Mouse (Mus musculus): ENCODE measurements around the gene Afmid. TPM values are rescaled to one million over a fixed set of nuclear protein-coding genes. Genes with fewer than 3 reads are reported as not detected.

The Afmid gene
- 4.3 and 11.1 TPM in 2 replicates for polyA plus RNA-seq (2012; rRNA removed)

GRCm38 (mm10) chr11:117825333-117826101 is at the start of gene Afmid, which contains the start of gene Tk1:
Gene Afmid, plus strand, starts transcription at chr11:117825924.
Gene Tk1, minus strand, starts transcription at chr11:117826092.
- peak within 1 kb of the TSS; percentile 67 for H3K4me3 ChIP-seq (ENCODE audit: low read depth, low read length)
- no peaks in the 10 kb centered on the region for H3K27me3 ChIP-seq (ENCODE audit: control insufficient read depth, insufficient read depth, low read length)
- H3K4me1 ChIP-seq (ENCODE audit: control insufficient read depth, insufficient read depth, insufficient read length, low read length), result peaks cover 51% of the 10 kb centered on the region
- peak within 1 kb of the TSS; percentile 56 for H3K27ac ChIP-seq (ENCODE audit: insufficient read depth, low read depth, low read length)
- 1% methylated on average over 34 of the region's 34 CpGs for WGBS
- TF ChIP-seq POLR2A (IDR thresholded peaks at IDR 0.05; ENCODE audit: low read depth, low read length) (no peak; the same call in 1 of the 2 replicates), CTCF (IDR thresholded peaks at IDR 0.05; ENCODE audit: extremely low read depth, insufficient read length, insufficient replicate concordance, low read depth, low read length) (no peak)
- H3K36me3 ChIP-seq (ENCODE audit: control insufficient read depth, insufficient read depth, low read length), result 0 out of 2 replicates have a peak, but pooled peaks cover 2% of the 10 kb centered on the region

GRCm38 (mm10) chr11:117776085-117776792 is 49.5 kb upstream of the Afmid start:
- Histone ChIP-seq H3K4me3 (ENCODE audit: low read depth, low read length) (no peak overlapping the region), H3K4me1 (ENCODE audit: control insufficient read depth, insufficient read depth, insufficient read length, low read length) (peaks cover 16% of the 10 kb centered on the region), H3K36me3 (ENCODE audit: control insufficient read depth, insufficient read depth, low read length) (peaks cover 54% of the 10 kb centered on the region), H3K27me3 (ENCODE audit: control insufficient read depth, insufficient read depth, low read length) (no peaks in the 10 kb centered on the region), H3K27ac (ENCODE audit: insufficient read depth, low read depth, low read length) (no peak overlapping the region)
- 90% methylated on average over 14 of the region's 14 CpGs for WGBS
- TF ChIP-seq CTCF (IDR thresholded peaks at IDR 0.05; ENCODE audit: extremely low read depth, insufficient read length, insufficient replicate concordance, low read depth, low read length) (no peak), POLR2A (IDR thresholded peaks at IDR 0.05; ENCODE audit: low read depth, low read length) (no peak)

- Histone ChIP-seq H3K27ac (ENCODE audit: insufficient read depth, low read depth, low read length) (peak overlapping the region; percentile 3; the same call in 1 of the 2 replicates), H3K27me3 (ENCODE audit: control insufficient read depth, insufficient read depth, low read length) (no peaks in the 10 kb centered on the region), H3K4me1 (ENCODE audit: control insufficient read depth, insufficient read depth, insufficient read length, low read length) (peaks cover 24% of the 10 kb centered on the region), H3K4me3 (ENCODE audit: low read depth, low read length) (no peak overlapping the region), H3K36me3 (ENCODE audit: control insufficient read depth, insufficient read depth, low read length) (peaks cover 48% of the 10 kb centered on the region)
- WGBS, result 84% methylated on average over 5 of the region's 5 CpGs
- no peak for TF ChIP-seq POLR2A (IDR thresholded peaks at IDR 0.05; ENCODE audit: low read depth, low read length)
- TF ChIP-seq CTCF (IDR thresholded peaks at IDR 0.05; ENCODE audit: extremely low read depth, insufficient read length, insufficient replicate concordance, low read depth, low read length), result no peak
Measured at GRCm38 (mm10) chr11:117777111-117777510, 48.6 kb upstream of the Afmid start.

- Histone ChIP-seq H3K27ac (ENCODE audit: insufficient read depth, low read depth, low read length) (no peak overlapping the region), H3K36me3 (ENCODE audit: control insufficient read depth, insufficient read depth, low read length) (peaks cover 40% of the 10 kb centered on the region), H3K27me3 (ENCODE audit: control insufficient read depth, insufficient read depth, low read length) (no peaks in the 10 kb centered on the region), H3K4me1 (ENCODE audit: control insufficient read depth, insufficient read depth, insufficient read length, low read length) (peaks cover 26% of the 10 kb centered on the region), H3K4me3 (ENCODE audit: low read depth, low read length) (no peak overlapping the region)
- 94% methylated on average over 11 of the region's 11 CpGs for WGBS
- TF ChIP-seq POLR2A (IDR thresholded peaks at IDR 0.05; ENCODE audit: low read depth, low read length) (no peak), CTCF (IDR thresholded peaks at IDR 0.05; ENCODE audit: extremely low read depth, insufficient read length, insufficient replicate concordance, low read depth, low read length) (no peak)
Measured at GRCm38 (mm10) chr11:117778031-117778430, 47.7 kb upstream of the Afmid start.

- no peaks in the 10 kb centered on the region for H3K27me3 ChIP-seq (ENCODE audit: control insufficient read depth, insufficient read depth, low read length)
- H3K27ac ChIP-seq (ENCODE audit: insufficient read depth, low read depth, low read length), result peak overlapping the region; percentile 97
- 29% methylated on average over 12 of the region's 12 CpGs for WGBS
- peaks cover 32% of the 10 kb centered on the region for H3K36me3 ChIP-seq (ENCODE audit: control insufficient read depth, insufficient read depth, low read length)
- H3K4me3 ChIP-seq (ENCODE audit: low read depth, low read length), result peak overlapping the region; percentile 80
- TF ChIP-seq CTCF (IDR thresholded peaks at IDR 0.05; ENCODE audit: extremely low read depth, insufficient read length, insufficient replicate concordance, low read depth, low read length), result no peak
- no peak for TF ChIP-seq POLR2A (IDR thresholded peaks at IDR 0.05; ENCODE audit: low read depth, low read length)
- peaks cover 31% of the 10 kb centered on the region for H3K4me1 ChIP-seq (ENCODE audit: control insufficient read depth, insufficient read depth, insufficient read length, low read length)
Measured at GRCm38 (mm10) chr11:117778851-117779433, 46.8 kb upstream of the Afmid start.

- 2% methylated on average over 38 of the region's 38 CpGs for WGBS
- Histone ChIP-seq H3K4me3 (ENCODE audit: low read depth, low read length) (peak overlapping the region; percentile 80), H3K27ac (ENCODE audit: insufficient read depth, low read depth, low read length) (peak overlapping the region; percentile 97), H3K27me3 (ENCODE audit: control insufficient read depth, insufficient read depth, low read length) (no peaks in the 10 kb centered on the region), H3K4me1 (ENCODE audit: control insufficient read depth, insufficient read depth, insufficient read length, low read length) (peaks cover 31% of the 10 kb centered on the region), H3K36me3 (ENCODE audit: control insufficient read depth, insufficient read depth, low read length) (peaks cover 26% of the 10 kb centered on the region)
- peak; percentile 64; the same call in 1 of the 2 replicates for TF ChIP-seq POLR2A (IDR thresholded peaks at IDR 0.05; ENCODE audit: low read depth, low read length)
- no peak for TF ChIP-seq CTCF (IDR thresholded peaks at IDR 0.05; ENCODE audit: extremely low read depth, insufficient read length, insufficient replicate concordance, low read depth, low read length)
Measured at GRCm38 (mm10) chr11:117779434-117780198, 46.1 kb upstream of the Afmid start.
